Mouse (Mus musculus) mesoderm, embryonic 11.5 days (tissue): ENCODE data around the gene Foxi1.
"Not testable (repeated sequence)": the region's sequence is repeated elsewhere in the genome, so short reads cannot be mapped to it uniquely, and the experiment has no call there.

ENCODE experiments used
- DNase-seq: peaks from one replicate; pipeline ENCODE4 v3.0.0-alpha.2; 2012; ENCODE audit warnings: low read depth, low spot score

Gene Foxi1

DNA sequence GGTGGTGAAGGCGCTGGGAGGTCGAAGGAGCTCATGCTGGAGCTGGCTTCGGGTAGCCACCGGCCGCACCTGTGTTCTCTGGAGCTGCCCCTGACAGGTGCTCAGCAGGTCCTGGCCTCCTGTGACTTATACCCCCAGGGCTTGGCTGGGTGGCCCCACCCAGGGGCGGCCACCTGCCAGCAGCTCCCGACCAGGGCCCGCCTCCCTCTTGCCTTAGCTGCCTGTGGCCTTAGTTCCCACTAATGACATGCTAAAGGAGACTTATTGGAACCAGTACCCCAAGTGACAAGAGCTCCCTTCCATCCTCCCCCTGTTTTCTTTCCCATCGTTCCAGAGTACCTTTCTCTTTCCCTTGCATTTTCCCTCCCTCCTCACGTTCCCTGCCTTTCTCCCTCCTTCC is at the start of gene Foxi1:
TSS of gene Foxi1 (minus strand) at position 101 of the 400 bp plus-strand sequence.
- no peak for DNase-seq

DNA sequence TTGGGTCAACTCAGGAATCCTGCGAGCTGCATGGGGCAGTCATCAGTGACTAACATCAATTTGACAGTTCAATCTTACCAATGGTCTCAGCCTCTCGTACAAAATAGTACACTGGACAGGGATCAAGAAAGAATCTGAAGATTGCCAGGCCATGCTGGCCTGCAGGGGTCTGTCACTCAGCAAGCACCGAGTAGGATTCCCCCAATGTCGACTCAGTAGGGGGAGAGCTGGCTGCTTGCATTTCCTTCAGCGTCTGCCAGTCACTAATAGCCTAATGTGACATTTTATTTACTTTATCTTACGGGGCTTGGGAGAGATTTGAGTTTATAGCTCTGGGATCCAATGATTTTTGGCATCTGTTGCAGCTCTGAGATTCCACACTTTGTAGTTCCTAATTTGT is 35.1 kb upstream of the Foxi1 start:
- DNase-seq: no peak

DNA sequence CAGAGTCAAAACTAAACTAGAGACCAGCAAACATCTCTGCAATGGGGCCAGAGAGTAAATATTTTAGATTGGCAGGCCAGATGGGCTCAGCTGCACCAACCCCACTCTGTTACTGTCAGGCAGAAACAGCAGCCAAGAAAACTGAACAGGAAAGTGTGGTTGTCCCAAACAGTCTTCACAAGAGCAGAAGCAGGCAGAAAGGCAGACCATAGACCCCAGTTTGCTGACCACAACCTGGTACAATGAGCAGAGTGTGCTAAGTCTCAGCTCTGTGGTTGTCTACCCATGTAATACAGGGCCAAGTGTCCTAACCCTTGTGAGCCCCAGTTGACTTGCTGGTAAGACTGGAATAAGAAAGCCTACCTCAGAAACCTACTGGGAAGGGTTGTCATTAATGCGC is 32.4 kb upstream of the Foxi1 start:
- no peak for DNase-seq

DNA sequence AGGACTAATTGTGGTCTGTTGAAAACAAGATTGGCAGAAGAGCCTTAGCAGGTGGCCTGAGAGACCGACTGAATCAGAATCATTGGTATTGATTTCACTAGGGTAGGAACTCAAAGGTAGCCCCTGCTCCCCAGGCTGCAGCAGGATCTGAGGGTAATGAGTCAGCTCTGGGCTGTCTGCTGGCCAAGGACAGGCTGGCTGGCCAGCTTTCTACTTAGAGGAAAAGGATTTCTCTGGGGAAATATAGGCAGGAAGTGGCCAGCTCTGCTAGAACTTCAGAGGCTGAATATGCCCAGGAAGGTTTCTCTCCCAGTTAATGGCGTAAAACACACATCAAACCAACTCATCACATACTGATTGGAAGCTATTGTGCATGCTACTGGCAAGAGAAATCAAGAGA is 31.8 kb upstream of the Foxi1 start:
- no peak for DNase-seq

DNA sequence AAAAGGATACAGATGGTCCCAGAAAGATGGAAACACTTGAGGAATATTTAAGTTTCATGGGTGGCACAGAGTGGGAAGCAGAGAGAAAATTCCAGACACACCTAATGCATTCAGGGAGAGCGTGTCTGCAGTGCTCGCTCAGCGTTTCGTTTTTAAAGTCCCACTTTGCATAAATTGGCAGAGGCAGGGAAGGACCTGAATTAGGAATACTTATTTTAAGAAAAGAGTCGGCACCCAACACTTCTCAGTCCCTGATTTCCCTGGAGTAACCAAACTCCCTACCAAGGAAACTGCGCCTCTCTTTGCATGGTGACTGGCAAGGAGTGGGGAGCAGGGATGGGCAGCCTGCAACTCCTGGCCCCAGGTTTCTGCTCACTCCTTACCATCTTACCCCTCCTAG is 29.0 kb upstream of the Foxi1 start:
- no peak for DNase-seq

DNA sequence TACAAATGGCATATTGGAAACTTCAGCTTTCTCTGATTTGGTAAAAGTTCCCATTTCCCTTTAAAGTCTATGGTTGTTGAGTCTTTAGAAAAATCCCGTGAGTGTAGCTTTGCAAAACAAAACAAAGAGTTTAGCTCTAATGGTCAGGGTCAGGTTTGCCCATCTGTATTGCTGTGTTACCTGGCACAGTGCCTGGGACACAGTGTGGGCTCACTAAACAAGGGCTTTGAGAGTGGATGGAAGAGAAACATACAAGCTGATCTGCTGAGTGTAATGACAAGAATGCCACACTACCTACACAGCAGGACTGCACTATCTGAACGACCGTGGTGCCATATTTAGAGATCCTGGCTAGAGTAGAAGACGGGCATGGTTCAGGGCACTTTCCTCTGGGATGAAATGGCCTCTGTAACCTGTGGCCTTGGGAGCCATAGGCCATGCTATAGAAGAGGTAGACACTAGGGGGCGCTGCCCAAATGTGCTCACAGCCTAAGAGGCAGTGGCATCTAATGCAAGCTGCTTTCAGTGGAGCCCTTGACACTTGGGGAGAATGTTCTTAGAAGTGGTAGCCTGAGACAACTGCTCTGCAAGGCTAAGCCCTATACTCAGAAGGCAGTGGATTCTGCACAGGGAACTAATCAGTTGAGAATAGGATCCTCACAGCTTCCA is 28.3 kb upstream of the Foxi1 start:
- DNase-seq: peak; percentile 62

DNA sequence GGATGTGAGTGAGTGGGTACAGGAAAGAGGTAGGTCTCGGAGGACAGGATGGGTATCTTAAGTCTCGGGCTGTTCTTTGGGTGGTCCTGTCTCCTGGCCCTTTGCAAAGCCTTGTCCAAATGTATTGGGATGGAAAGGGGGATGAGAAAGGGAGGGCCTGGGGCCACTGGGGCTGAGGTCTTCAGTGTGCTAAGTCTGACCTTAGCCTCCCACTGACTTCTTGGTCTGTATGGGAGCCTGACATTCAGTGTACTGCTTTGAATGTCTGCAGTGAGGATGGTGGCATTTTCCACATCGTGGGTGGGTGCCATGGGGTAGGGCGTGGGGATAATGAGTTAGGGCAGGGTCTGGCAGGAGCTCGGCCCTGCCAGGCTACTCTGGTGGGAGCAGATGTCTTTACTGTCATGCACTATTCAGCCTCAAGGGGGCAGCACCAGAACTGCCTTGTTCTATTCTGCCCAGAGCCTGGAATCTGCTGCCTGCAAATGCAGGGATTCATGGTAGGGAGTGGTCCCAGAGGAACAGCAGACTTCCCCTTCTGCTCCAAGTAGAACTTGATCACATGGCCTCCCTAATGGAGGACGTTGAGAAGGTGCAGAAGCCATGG is 21.0 kb upstream of the Foxi1 start:
- DNase-seq: peak; percentile 78

DNA sequence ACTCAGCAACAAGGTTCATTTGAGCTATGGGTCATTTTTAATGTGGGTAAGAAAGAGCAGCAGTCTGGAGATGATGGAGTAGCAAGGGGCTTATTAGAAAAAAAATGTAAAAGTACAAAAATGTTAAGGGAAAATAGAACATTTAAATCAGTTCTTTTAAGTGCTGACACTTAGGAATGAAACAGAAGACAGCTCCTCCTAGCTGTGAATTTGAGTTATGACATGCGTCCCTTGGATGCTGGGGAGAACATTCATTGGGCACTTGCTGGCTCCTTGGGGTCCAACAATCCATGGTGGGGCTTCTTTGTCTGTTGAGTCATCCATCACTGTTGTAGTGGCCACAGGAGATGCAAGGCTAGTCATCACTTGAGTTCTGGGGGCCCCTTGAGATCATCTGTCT is 19.3 kb upstream of the Foxi1 start:
- DNase-seq: no peak

DNA sequence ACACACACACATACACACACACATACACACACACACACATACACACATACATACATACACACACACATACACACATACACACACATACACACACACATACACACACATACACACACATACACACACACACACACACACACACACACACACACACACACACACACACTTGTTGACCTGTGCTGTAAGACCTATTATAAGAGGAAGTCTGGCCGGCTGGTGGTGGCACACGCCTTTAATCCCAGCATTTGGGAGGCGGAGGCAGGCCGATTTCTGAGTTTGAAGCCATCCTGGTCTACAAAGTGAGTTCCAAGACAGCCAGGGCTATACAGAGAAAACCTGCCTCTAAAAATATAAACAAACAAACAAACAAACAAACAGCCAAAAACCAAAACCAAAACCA is 12.7 kb upstream of the Foxi1 start:
- DNase-seq: not testable (repeated sequence)

DNA sequence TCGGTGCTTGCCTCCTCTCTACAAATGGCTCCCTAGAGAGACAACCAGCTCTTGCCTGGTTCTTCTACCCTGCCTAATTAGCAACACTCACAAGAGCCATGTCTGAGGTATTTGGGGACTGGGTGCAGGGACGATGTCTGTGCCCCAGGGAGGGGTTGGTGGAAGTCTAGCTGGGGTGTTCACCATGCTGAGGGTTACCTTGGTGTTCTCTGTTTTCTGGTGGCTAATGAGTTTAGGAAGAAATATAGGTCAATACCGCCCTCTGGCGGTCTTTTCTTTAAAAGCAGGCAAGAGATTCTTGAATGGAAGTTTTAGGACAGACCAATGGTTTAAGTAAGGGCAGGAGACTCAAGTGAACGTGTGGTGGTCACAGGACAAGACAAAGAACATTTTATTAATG is 5.0 kb upstream of the Foxi1 start:
- DNase-seq: peak; percentile 80

DNA sequence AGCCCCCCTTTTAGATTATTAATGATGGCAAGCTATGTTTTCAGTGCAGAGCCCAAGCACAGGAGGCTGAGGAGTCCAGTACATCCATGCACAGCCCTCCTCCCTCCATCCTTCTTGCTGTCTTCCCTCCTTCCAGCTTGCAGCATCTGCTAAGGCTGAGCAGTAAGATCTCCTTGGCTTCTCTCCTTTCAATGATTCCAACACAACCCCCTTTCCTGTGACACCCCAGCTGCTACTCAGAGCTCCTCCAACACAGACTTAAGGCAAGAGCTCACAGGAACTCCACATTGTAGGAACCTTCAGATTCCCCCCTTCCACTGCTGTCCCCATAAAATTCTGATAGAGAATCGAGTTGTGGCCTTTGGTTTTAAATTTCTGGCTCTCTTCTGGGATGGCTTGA is 5.1 kb downstream of the Foxi1 start:
- DNase-seq: no peak

DNA sequence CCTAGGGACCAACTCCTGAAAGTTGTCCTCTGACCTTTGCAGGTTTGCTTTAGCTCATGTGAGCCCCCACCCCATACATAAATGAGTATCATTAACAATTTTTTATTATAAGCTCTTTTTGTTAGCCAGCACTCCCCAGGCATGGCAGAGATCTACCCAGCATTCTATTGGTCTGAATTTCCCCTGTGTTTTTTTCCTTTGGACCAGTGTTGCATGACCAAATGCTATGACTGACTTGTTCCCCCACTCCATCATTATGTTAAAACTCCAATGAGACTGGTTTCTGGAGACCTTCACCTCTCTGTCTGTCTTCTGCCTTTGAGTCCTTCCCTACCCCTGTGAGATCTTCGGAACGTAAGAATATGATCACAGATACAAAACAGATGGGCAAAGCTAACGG is 12.7 kb downstream of the Foxi1 start:
- DNase-seq: no peak

DNA sequence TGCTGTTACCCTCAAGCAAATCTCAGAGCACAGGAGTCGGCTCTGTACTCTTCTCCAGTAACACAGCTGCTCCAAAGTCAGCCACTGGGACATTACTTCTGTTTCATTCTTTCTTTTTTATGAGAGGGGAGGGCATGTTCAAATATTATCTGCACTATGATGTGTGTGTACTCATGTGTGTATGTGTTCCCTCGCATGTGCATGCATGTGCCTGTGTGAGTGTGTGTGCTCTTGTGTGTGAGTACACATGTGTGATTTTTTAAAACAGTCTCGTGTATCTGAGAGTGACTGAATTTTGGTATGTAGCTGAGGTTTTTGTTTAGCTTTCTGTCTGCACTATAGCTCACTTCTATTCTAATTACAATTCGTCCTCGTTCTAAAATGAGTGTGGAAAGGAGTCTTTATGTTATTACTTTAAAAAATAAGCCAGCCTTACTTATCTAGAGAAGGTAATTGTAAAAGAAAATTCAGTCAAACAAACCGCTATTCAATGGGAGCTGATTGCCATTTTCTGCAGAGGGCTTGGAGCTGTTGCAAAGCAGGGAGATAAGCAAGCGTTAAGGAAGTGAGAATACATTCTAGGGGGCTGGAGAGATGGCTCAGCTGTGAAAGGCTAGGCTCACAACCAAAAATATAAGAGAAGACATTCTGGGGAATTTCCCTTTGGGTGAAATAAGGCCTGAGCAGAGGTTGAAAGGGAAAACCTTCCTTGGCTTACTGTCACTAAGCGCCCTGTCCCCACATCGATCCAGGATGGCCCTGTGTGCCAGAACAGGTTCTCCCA is 13.5 kb downstream of the Foxi1 start:
- no peak for DNase-seq

DNA sequence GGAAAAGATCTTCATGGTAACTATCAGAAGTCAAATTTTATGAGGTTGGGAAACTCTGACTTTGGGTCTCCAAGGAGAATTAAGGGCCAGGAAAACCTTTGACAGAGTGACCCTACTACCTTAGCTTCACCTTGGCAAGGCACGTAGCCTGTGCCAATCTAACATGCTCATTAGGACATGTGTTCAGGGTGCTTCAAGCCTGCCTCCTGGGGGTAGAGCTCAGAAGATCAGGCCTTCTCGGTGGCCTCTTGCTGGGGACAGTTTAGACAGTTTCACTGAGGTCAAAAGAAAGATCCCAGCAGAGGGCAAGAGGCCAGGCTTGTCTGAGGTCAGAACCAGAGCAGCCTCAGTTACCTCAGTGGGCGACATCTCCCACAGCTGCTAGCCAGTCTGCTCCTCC is 14.2 kb downstream of the Foxi1 start:
- no peak for DNase-seq

DNA sequence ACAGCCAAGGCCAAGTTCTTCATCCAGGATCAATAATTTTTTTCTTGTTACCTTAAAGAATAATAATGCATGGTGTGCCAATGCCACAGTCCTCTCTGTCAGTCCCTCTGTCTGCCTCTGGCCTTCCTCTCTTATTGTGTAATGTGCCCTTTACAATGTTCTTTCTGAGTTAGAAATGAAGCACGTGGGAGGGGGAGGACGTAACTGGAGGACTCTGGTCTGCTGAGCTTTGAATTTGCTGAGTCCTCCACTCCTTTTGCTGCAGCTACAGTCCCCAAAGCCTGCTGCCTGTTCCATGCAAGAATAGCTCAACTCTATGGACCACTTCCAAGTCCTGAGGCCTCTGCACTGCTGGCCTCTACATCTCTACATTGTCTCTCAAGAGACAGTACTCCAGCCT is 23.6 kb downstream of the Foxi1 start:
- DNase-seq: no peak

DNA sequence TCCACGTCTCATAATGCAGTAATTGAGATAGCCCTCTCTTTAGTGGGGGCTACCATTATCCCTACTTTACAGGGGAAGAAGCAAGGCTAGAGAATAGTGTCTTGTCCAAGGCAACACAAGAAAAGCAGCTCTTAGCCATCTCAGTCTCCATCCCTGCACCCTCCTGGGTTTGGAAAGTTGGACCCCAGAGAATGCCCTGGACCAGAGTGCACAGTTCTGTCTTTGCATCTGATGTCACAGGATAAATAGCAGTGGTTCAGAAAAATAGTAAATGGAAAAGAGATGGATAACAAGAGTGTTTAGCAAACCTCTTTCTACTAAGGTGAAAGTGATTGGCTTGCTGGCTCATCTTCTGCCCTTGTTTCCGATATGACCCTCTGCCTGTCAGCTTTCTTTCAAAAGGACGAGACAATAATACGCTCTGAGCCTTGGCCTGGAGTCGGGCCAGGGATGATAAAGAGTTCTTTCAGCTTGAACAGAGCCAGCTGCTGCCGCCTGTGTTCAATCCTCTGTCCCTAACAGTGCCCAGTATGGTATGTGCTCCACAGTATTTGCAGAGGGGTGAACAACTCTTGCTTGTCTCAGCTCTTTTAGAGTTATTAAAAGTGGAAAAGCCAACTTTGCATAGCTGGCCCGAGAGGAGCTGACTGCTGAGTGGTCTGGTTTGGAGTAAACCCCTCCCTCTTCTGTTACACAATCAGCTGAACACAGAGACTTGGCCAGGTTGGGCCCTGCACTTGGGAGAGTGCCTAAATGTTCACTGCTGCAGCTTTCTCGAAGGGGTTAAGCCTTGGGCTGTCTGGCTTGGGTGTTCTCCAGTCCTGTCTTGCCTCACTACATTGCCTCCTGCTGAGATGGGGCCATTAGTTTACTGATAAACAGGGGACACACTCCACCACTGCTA is 26.4 kb downstream of the Foxi1 start:
- DNase-seq: peak; percentile 5

DNA sequence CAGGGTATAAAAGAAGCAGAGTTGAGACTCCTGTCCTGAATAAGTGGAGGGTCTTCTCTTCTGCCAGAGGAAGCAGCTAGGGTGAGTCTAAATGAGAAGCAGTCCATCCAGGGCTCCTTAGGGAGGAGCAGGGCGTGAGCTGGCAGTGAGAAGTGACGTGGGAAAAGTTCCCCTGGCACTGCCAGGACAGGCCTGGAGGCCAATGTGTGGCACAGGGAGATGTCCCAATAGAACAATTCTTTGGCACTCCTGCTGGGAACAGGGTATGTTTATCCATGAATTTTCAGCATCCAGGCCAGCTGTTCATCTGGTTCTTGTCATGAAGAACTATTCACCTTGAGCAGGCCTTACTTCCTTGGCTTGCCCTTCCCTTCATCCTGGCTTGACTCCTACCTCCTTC is 29.1 kb downstream of the Foxi1 start:
- DNase-seq: no peak

DNA sequence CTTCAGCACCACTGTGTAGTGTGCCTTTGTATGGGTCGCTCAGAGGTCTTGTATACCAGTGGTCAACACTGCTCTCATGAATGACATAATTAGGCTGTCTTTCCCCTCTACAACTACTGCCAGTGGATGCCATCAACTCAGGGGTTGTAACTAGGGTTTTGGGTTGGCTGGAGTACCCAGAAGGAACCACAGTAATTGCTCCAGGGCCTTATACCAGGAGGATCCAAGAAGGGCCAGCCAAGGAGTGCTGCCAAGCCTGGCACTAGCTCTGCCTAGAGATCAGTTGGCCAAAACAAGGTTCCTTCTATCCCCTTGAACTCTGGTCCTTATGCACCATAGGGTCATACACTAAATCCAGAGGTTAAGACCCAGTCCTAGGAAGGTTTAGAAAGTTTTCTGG is 31.5 kb downstream of the Foxi1 start:
- DNase-seq: no peak

DNA sequence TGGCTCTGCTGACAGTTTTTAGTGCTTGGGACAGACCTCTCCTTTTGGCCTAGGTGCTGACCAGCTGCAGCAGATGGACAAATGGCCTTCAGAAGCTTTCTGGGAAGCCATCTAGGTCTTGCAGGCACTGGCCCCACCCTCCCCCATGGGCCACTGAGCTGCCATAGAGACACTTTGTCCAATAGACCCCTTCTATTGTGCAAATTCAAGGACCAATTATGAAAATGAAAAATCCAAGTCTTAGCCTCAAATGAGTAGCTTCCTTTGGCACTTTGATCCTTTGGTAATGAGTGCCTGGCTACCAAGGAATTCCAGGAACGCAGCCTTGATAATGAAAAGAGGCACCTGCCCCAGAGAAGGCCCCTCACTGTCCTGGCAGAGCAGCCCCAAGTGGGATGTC is 36.7 kb downstream of the Foxi1 start:
- DNase-seq: no peak

DNA sequence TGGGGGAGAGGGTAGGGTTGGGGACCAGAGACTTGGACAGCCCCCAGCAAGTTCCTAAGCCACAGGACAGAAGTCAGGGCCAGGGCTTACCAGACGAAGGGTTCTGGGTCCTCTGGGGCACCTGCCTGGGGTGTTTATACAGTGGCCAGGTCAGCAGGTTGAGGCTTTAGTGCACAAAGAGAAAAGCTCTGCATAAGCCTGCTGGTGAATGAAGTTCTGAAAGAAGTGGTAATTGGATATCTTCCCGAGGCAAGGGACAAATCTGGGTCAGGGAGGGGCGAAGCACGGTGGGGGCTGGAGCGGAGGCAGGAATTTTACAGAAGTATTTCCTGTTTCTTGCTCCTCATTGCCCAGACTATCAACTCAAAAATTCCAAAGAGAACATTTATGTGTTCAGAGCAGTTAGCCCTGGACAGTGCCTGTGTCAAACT is 38.4 kb downstream of the Foxi1 start:
- peak; percentile 35 for DNase-seq

DNA sequence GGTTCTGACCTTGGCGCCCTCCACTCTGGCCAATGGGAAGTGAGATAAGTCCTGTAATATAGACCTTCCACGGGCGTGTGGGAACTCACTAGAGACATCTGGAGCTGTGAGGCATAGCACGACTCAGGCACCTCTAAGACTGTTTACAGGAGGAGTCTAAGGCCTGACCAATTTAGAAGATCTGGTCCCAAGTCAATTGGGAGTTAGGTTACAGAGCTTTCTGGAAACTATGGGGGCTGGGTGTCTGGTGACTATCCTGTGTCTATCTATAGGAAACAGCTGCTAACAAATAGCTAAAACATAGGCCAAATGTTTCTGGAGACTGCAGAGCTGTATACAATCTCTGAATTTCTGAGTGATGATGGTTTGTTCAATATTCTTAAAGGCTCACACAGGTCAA is 41.5 kb downstream of the Foxi1 start:
- DNase-seq: no peak

DNA sequence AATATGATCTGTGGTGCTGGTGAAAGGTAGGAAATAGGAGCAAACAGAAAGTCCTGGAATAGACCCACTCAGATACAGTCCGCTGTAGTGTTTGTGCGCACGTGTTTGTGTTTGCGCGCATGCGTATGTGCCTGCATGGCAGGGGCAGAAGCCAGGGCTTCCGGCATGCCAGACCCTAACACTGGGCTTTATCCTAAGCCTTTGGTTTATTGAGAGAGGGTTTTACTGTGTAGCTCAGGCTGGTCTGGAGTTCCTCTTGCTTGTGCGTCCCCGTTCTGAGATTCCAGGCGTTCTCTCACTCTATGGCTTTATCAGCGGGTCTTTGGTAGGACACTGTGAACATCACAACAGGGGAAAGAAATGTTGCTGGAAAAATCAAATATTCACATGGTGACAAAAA is 42.6 kb downstream of the Foxi1 start:
- no peak for DNase-seq
